Mouse (Mus musculus): Measurements from ENCODE around the gene Ogdh.
"Not testable (repeated sequence)": the region's sequence is repeated elsewhere in the genome, so short reads cannot be mapped to it uniquely, and the experiment has no call there.

Ogdh gene

GRCm38 (mm10) chr11:6355106-6355505, 63.7 kb downstream of the Ogdh start:
- no peak for ATAC-seq (ENCODE audit: insufficient number of reproducible peaks, low FRiP score, low TSS enrichment)

- no peak for ATAC-seq (ENCODE audit: insufficient number of reproducible peaks, low FRiP score, low TSS enrichment)
Measured at GRCm38 (mm10) chr11:6364581-6365275, 73.3 kb downstream of the Ogdh start.

DNA sequence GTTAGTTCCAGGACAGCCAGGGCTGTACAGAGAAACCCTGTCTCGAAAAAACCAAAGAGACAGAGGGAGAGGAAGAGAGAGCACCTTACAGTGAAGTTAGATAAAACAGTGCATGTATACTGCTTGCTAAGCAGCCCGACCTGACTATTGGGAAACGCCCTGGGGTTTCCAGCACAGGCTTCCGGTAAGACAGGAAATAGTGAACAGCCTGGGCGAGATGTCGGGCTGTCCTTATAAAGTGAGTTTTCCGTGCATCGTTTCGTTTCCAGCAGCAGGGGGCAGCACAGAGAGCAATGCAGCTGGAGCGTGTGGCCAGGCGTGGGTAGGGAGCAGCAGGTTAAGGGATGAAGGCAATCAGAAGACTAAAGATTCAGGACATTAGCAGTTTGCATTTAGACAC, 74.5 kb downstream of the Ogdh start:
- peak; percentile 70; the same call in 1 of the 2 replicates for ATAC-seq (ENCODE audit: insufficient number of reproducible peaks, low FRiP score, low TSS enrichment)

DNA sequence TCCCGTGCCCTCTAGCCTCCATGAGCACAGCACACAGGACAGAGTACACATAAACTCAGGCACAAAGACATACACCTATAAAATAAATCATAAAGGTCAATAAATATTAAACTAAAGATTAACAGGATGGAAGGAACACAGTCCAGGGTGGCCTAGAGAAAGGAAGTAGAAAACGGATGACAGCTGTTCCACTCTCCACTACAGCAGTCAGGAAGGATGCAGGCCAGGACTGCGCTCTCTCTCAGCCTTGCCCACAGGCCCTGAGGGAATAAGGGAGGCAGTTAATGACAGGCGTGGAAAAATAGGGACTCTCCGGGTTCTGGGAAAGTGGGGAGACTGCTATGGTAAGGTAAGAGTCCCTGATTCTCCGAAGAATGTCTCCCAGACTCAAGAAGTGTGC, 75.0 kb downstream of the Ogdh start:
- ATAC-seq (ENCODE audit: insufficient number of reproducible peaks, low FRiP score, low TSS enrichment) = no peak

DNA sequence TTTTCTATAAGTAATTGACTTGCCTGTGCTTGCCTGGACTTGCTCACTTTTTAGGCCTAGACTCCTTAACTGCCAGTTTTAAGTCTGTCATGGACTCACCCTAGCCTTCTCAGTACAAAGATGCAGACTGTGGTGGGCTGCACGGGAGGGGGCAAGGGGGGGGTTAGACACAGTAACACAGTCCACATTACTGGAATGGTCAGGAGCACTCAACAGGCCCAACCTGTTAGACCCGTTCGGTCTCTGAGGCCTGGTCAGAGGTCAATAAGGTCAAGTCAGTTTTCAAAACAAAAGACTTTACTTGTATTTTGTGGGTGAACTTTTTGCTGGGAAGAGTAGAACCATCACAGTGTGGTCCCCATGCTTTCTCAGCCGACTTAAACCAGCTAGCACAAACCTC, 75.7 kb downstream of the Ogdh start:
- no peak for ATAC-seq (ENCODE audit: insufficient number of reproducible peaks, low FRiP score, low TSS enrichment)

- ATAC-seq (ENCODE audit: insufficient number of reproducible peaks, low FRiP score, low TSS enrichment) = not testable (repeated sequence)
Measured at GRCm38 (mm10) chr11:6367986-6368385, 76.6 kb downstream of the Ogdh start.

- no peak for ATAC-seq (ENCODE audit: insufficient number of reproducible peaks, low FRiP score, low TSS enrichment)
Measured at GRCm38 (mm10) chr11:6371376-6372155, 80.1 kb downstream of the Ogdh start.

- ATAC-seq (ENCODE audit: insufficient number of reproducible peaks, low FRiP score, low TSS enrichment) = no peak
Measured at GRCm38 (mm10) chr11:6372784-6373183, 81.4 kb downstream of the Ogdh start.

DNA sequence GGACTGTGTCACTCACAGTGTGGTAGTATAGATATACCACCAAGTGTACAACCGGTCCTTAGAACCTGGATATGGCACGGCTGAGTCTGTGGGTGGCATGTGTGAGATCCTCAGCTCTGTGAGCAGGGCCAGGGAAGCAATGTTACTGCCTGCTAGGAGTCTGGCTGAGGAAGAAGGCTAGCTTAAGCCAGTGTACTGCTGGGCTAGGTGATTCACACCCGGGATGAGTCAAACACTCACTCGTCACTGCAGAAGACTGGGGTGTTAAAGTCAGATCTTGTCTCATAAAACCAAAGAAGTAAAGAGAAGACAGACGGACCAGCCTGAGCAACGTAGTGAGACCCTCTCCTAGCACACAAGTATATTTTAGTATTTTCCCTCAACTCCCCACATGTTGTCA, 89.5 kb downstream of the Ogdh start:
- no peak for ATAC-seq (ENCODE audit: insufficient number of reproducible peaks, low FRiP score, low TSS enrichment)

- ATAC-seq (ENCODE audit: insufficient number of reproducible peaks, low FRiP score, low TSS enrichment) = no peak
Measured at GRCm38 (mm10) chr11:6388126-6388725, 96.8 kb downstream of the Ogdh start.

- peak; percentile 96 for ATAC-seq (ENCODE audit: insufficient number of reproducible peaks, low FRiP score, low TSS enrichment)
Measured at GRCm38 (mm10) chr11:6388726-6389413, 97.4 kb downstream of the Ogdh start, which contains the start of gene Zmiz2. Gene Zmiz2, plus strand, starts transcription at chr11:6389074.

GRCm38 (mm10) chr11:6389483-6389921, 98.1 kb downstream of the Ogdh start:
- ATAC-seq (ENCODE audit: insufficient number of reproducible peaks, low FRiP score, low TSS enrichment) = peak; percentile 21; the same call in 1 of the 2 replicates

DNA sequence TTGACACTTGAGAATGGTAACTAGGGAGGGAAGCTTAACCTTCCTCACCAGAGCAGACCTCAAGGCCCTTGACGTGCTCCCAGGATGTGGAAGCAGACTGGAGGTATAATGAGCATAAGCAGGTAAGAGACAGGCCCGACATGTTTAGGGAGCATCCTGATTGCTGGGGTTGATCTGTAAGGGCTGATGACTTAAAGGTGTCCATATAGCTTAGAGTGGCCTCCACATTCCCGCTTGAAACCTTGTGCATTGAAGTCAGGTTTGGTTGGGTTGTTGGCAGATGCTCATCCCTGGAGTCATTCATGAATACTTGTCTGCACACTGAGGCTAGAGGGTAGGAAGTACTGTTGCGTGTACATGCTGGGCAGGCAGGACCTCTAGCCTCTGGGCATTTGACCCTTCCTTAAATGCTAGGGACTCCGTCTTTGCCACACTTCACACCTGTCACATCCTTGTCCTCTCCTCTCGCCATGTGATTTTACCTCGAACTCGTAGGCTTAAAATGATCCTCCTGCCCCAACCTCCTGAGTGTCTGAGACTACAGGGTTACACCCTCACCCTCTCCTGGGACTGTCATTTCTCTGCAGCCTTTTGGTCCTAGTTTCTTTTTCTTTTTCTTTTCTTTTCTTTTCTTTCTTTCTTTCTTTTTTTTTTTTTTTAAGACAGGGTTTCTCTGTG, 99.1 kb downstream of the Ogdh start:
- ATAC-seq (ENCODE audit: insufficient number of reproducible peaks, low FRiP score, low TSS enrichment) = no peak

GRCm38 (mm10) chr11:6391516-6392276, 100.3 kb downstream of the Ogdh start:
- ATAC-seq (ENCODE audit: insufficient number of reproducible peaks, low FRiP score, low TSS enrichment) = no peak

DNA sequence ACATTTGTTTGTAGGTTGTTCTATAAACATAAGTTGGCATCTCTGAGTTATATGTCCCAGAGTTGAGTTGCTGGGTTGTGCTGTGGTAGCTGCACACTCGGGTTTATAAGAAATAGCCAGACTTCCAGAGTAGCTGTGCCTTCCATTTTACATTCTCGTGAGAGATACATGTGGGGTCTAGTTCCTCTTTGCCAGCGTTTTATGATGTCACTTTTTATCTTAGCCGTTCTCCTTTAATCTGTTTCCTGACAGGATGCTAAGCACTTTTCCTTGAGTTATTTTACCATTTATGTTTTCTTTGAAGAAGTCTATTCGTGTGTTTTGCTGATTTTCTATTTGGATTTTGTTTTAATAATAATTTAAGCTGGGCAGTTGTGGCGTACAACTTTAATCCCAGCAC, 101.4 kb downstream of the Ogdh start:
- ATAC-seq (ENCODE audit: insufficient number of reproducible peaks, low FRiP score, low TSS enrichment) = no peak

DNA sequence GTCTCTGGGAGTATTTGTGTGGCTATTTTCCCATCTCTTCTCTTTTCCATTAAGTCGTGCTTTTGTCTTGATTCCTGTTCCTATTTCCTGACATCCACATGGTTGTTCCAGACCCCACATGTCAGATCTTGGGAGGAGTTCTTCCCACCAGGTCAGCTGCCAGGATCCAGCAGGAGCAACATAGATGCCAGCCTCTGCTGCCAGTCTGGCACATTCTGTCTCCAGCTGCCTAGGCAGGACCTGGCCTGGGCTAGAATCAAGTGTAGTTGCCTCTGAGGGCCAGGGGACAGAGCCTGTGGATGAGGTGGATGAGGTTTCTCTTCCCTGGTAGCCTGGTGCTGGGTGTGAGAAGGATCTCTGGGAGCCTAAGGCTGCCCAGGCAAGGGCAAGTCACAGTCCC, 102.4 kb downstream of the Ogdh start:
- ATAC-seq (ENCODE audit: insufficient number of reproducible peaks, low FRiP score, low TSS enrichment) = no peak

DNA sequence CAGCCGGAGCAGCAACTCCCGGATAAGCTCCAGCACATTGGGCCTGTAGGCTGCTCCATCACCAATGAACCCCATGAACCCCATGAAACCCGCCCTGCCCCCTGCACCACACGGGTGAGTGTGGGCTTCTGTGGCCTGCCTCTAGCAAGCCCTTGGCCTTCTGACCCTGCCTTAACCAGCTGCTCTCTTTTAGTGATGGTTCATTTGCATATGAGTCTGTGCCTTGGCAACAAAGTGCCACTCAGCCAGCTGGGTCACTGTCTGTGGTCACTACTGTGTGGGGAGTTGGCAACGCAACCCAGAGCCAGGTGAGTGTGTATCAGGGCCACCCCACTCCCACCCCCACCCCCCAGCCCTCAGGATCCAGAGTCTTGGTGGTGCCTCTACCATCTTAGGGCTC, 104.1 kb downstream of the Ogdh start:
- ATAC-seq (ENCODE audit: insufficient number of reproducible peaks, low FRiP score, low TSS enrichment) = no peak

GRCm38 (mm10) chr11:6398141-6398540, 106.7 kb downstream of the Ogdh start:
- no peak for ATAC-seq (ENCODE audit: insufficient number of reproducible peaks, low FRiP score, low TSS enrichment)

Measured in cerebellum, adult (tissue).